Mouse (Mus musculus) stomach, embryonic 16.5 days (tissue): Measurements from ENCODE around the gene Ccdc122. TPM values are rescaled to one million over a fixed set of nuclear protein-coding genes. Genes with fewer than 3 reads are reported as not detected.
"Not testable (repeated sequence)": the region's sequence is repeated elsewhere in the genome, so short reads cannot be mapped to it uniquely, and the experiment has no call there.

Source experiments
- ATAC-seq: fragments of 200-750 bp; cut with Nextera tagmentation; 2 replicates; pipeline ENCODE4 v1.8.0; 2017; ENCODE audit warnings: moderate number of reproducible peaks, moderate TSS enrichment; ENCODE audit not compliant: insufficient read depth, low FRiP score
- H3K27ac ChIP-seq: fragments of 300-500 bp; sonication (generic); 2 replicates; pipeline ENCODE4 v1.5.1; 2014; ENCODE audit warnings: low read length
- H3K27me3 ChIP-seq: fragments of 300-500 bp; sonication (generic); 2 replicates; pipeline ENCODE4 v1.6.1; 2014; ENCODE audit warnings: low read length, control low read depth, mixed read lengths; ENCODE audit not compliant: control insufficient read depth, insufficient read depth
- H3K36me3 ChIP-seq: fragments of 300-500 bp; sonication (generic); 2 replicates; pipeline ENCODE4 v1.6.1; 2014; ENCODE audit warnings: low read length; ENCODE audit not compliant: control insufficient read depth, insufficient read depth
- H3K4me1 ChIP-seq: fragments of 300-500 bp; sonication (generic); 2 replicates; pipeline ENCODE4 v1.6.1; 2014; ENCODE audit warnings: low read length, control low read depth, mixed read lengths; ENCODE audit not compliant: control insufficient read depth, insufficient read depth
- H3K4me2 ChIP-seq: fragments of 300-500 bp; sonication (generic); 2 replicates; pipeline ENCODE4 v1.6.1; 2014; ENCODE audit warnings: low read depth, low read length, mixed read lengths
- H3K4me3 ChIP-seq: fragments of 300-500 bp; sonication (generic); replicated peaks from 2 replicates; pipeline ENCODE4 v1.5.1; 2014; ENCODE audit warnings: mild to moderate bottlenecking, low read length
- H3K9ac ChIP-seq: fragments of 300-500 bp; sonication (generic); 2 replicates; pipeline ENCODE4 v1.6.1; 2014; ENCODE audit warnings: low read length
- H3K9me3 ChIP-seq: fragments of 300-500 bp; sonication (generic); replicated peaks from 2 replicates; pipeline ENCODE4 v1.6.1; 2016; ENCODE audit warnings: low read length, control low read depth; ENCODE audit not compliant: control insufficient read depth
- WGBS: fragments of 180-500 bp; shearing (Covaris S2); extraction: QIAGEN DNeasy Blood & Tissue Kit; methylation state at CpG from one replicate; pipeline ENCODE4 v1.1.7; 2014; 5-methylcytosine and 5-hydroxymethylcytosine counted together
- polyA plus RNA-seq: library from polyadenylated mRNA; unstranded; fragments of >200 nt; fragmentation: Nextera tagmentation; extraction: Ambion mirVana; gene quantifications from 2 replicates; pipeline ENCODE4 v1.2.1, GENCODE M21; 2015

The Ccdc122 gene
- 3.9 and 5.2 TPM in 2 replicates for polyA plus RNA-seq

DNA sequence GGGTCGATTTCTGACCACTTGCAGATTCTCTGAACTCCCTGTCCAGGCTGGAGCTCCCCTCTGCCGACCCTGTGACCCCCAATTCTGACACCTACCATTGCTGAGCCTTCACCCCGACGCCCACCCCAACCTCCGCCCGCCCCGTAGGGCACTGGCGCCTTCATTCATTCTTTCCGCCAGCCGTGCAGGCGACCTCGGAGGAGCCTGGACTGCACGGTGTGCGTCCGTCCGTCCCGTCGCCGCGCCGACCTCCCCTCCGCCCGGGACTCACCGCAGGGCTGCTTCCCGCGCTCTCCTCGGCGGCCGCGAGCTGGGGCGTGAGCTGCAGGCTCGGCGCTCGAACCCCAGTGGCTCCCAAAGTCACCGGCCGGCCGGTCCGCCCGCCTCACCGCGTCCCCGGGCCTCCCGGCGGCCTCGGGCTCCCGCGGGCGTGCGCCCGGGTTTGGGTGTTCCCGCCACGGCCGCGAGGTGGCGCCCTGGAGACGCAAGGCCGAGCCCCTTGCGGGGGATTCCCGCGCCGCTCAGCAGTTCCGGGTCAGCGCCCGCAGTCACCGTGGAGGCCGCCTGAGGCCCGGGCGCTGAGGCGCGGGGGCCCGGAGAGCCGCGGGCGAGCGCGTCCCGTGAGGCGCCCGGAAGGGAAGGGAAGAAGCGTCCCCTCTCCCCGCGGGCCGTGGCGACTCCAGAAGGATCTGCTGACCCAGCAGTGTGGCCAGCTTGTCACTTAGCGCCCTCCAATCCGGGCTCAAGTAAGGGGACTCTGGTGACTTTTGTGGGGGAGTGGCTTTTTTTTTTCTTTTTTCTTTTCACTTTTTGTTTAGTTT is at the start of gene Ccdc122, which contains the start of gene Lacc1:
TSS of gene Ccdc122 (plus strand) at position 547 of the 821 bp plus-strand sequence.
TSS of gene Lacc1 (minus strand) at position 679 of the 821 bp plus-strand sequence.
- Histone ChIP-seq H3K4me2 (peak within 1 kb of the TSS; percentile 86), H3K27ac (peak within 1 kb of the TSS; percentile 76; the same call in 1 of the 2 replicates), H3K27me3 (no peaks in the 10 kb centered on the region), H3K9ac (peak within 1 kb of the TSS; percentile 88), H3K9me3 (no peaks in the 10 kb centered on the region), H3K4me1 (peaks cover 7% of the 10 kb centered on the region; the same call in 1 of the 2 replicates), H3K4me3 (peak within 1 kb of the TSS; percentile 63), H3K36me3 (no peaks in the 10 kb centered on the region)
- peak; percentile 79 for ATAC-seq
- WGBS = under 1% methylated on average over 86 of the region's 86 CpGs

DNA sequence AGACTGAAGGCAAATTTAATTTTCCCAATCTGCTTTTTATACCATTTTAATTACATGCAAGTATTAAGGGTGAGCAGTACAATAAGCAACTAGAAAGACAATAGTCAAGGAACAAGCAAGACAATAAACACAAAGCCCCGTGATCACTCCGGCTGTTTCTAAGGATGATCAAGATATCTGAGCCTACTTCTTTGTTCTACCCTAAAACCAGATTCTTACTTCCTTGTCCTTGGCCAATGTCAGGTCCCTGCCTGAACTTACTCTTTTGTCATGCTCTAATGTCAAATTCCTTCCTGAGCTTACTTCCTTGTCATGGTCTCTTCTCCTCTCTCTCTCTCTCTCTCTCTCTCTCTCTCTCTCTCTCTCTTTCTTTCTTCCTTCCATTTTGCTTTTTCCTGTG is 46.2 kb upstream of the Ccdc122 start:
- not testable (repeated sequence) for H3K27me3 ChIP-seq, H3K36me3 ChIP-seq, H3K4me2 ChIP-seq, H3K4me3 ChIP-seq, H3K27ac ChIP-seq, H3K9ac ChIP-seq, H3K4me1 ChIP-seq, ATAC-seq, H3K9me3 ChIP-seq
- WGBS = 74% methylated on average over 2 of the region's 2 CpGs

DNA sequence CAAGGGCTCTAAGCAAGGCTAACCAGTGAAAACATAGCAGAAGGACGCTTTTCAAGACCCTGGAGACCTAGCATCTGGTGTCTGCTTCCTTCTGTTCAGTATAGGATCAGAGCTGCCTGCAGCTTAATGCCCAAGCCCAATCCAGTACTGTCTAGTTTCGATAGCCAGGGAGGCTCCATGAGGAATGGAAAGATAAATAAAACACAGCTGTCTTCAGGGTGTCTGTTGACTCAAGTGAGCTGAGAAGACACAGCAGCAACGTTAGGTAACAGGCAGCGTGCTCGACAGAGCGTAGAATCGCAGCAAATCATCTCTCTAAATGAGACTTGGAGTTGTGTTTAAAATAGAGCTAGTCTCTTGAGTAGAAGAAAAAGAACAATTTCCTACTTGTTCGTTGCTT is 31.8 kb upstream of the Ccdc122 start:
- no peaks in the 10 kb centered on the region for H3K27me3 ChIP-seq
- no peaks in the 10 kb centered on the region for H3K9me3 ChIP-seq
- no peak overlapping the region for H3K4me2 ChIP-seq
- H3K27ac ChIP-seq = peak overlapping the region; percentile 56; the same call in 1 of the 2 replicates
- no peak overlapping the region for H3K9ac ChIP-seq
- peak; percentile 50; the same call in 1 of the 2 replicates for ATAC-seq
- no peak overlapping the region for H3K4me3 ChIP-seq
- peaks cover 10% of the 10 kb centered on the region; the same call in 1 of the 2 replicates for H3K4me1 ChIP-seq
- 36% methylated on average over 8 of the region's 8 CpGs for WGBS
- no peaks in the 10 kb centered on the region for H3K36me3 ChIP-seq

DNA sequence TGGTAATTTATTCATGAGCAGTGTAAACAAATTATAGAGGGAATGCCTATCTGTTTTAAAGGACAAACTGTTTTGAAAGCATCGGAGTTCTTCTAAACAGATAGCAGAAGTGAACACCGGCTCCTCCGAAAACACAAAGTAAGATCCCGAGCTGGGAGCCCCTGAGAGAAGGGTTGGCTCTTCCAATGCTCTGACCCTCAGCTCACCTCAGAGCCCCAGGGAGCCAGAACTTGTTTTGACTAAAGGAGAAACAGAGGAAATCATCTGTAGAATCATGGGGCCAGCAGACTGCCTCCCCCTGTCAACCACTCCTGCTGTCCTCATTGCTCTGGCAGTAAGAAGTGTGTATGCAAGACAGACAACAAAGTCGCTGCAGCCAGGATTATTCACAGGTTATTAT is 31.0 kb upstream of the Ccdc122 start:
- H3K27ac ChIP-seq = no peak overlapping the region
- H3K4me2 ChIP-seq = no peak overlapping the region

DNA sequence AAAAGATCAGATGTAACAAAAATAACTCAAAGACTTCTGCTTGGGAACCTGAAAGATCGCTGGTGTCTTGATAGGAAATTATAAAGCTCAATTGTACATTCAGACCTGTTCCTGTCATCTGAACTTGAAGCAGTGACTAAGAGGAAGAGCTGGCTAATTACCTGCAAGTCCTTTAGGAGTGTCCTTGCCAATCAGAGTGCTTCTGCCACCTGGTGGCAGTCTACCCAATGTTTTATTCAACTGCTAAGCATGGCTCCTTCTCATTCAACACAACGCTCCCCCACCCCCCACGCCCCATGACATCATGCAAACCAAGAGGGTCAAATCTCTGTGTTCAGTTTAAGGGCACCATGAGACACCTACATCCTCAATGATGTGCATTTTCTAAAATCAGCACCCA is 28.3 kb upstream of the Ccdc122 start:
- Histone ChIP-seq H3K9ac (no peak overlapping the region), H3K4me2 (no peak overlapping the region), H3K27ac (no peak overlapping the region), H3K36me3 (no peaks in the 10 kb centered on the region), H3K9me3 (no peaks in the 10 kb centered on the region), H3K4me3 (no peak overlapping the region), H3K4me1 (peaks cover 10% of the 10 kb centered on the region; the same call in 1 of the 2 replicates), H3K27me3 (no peaks in the 10 kb centered on the region)
- ATAC-seq = peak; percentile 58; the same call in 1 of the 2 replicates
- WGBS = 16% methylated on average over 3 of the region's 3 CpGs

More for the DNA sequence above, 31.0 kb upstream of the Ccdc122 start:
- Histone ChIP-seq H3K4me3 (no peak overlapping the region), H3K27me3 (no peaks in the 10 kb centered on the region), H3K36me3 (no peaks in the 10 kb centered on the region), H3K9me3 (no peaks in the 10 kb centered on the region), H3K4me1 (peaks cover 10% of the 10 kb centered on the region; the same call in 1 of the 2 replicates), H3K9ac (no peak overlapping the region)
- no peak for ATAC-seq
- WGBS = 58% methylated on average over 5 of the region's 5 CpGs

DNA sequence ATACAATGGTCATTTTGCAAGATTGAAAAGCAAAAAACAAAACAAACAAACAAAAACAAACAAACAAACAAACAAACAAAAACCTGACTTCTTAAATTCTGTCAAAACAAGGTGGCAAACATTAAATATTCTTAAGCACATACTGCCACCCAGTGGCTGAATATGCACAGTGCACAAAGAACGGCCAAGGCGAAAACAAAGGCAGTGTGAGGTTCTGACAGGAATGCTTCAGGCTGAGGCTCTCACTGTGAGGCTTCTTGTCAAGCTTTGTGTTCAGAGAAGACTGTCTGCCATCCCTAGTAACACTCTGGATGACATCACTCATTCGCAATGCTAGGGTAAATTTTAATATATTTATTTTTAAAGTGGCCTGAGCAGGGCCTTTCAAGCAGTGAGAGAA is 24.8 kb upstream of the Ccdc122 start:
- Histone ChIP-seq H3K4me3 (no peak overlapping the region), H3K9me3 (no peaks in the 10 kb centered on the region), H3K27me3 (no peaks in the 10 kb centered on the region), H3K27ac (no peak overlapping the region), H3K36me3 (no peaks in the 10 kb centered on the region), H3K4me1 (no peaks in the 10 kb centered on the region; the same call in 1 of the 2 replicates), H3K9ac (no peak overlapping the region), H3K4me2 (no peak overlapping the region)
- ATAC-seq = no peak
- WGBS = 6% methylated on average over 3 of the region's 3 CpGs

DNA sequence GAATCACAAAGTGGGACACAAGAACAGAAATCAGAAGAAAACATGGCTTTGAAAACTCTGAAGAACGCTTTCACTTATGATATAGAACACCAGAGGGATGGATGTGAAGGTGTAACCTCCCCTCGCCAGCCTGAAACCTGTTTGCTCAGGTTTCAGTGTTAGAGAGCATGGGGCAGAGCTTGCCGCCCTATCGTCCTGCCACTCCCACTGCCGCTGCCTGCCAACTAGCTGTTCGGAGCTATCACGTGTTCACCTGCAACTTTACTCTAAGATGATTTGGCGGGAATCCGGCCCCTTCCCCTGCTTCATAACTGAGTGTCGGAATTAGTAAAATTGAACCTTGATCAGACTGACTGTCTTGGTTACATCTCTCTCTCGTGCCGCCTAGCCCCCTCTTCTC is 19.8 kb upstream of the Ccdc122 start:
- H3K36me3 ChIP-seq, H3K9me3 ChIP-seq, H3K27me3 ChIP-seq, H3K27ac ChIP-seq, H3K9ac ChIP-seq, H3K4me3 ChIP-seq, H3K4me1 ChIP-seq: not testable (repeated sequence)
- peak; percentile 60; the same call in 1 of the 2 replicates for ATAC-seq
- WGBS = 37% methylated on average over 12 of the region's 12 CpGs
- H3K4me2 ChIP-seq = peak overlapping the region; percentile 30

DNA sequence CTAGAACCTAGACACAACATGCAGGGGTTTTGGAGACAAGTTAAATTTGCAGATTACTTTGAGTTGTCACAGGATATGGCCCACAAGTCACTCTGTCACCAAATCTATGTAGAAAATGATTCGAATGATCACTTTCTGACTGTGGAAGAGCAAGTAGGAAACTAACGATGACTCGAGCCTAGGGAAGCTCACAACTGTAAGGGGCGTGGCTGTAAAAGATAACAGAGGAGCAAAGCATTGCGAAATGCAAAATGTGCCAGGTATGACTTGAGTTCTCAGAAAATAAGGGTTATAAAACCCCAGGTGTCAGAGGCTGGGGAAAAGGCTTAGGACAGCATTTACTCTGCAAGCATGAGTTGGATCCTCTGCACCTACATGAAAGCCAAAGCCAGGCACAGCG is 19.4 kb upstream of the Ccdc122 start:
- H3K9me3 ChIP-seq = no peaks in the 10 kb centered on the region
- no peak overlapping the region for H3K4me3 ChIP-seq
- no peak overlapping the region for H3K9ac ChIP-seq
- no peaks in the 10 kb centered on the region; the same call in 1 of the 2 replicates for H3K4me1 ChIP-seq
- no peaks in the 10 kb centered on the region for H3K36me3 ChIP-seq
- no peaks in the 10 kb centered on the region for H3K27me3 ChIP-seq
- 62% methylated on average over 6 of the region's 6 CpGs for WGBS
- no peak overlapping the region for H3K27ac ChIP-seq
- H3K4me2 ChIP-seq = peak overlapping the region; percentile 30
- 0 out of 2 replicates have a peak, but pooled peaks have one; percentile 47 for ATAC-seq

DNA sequence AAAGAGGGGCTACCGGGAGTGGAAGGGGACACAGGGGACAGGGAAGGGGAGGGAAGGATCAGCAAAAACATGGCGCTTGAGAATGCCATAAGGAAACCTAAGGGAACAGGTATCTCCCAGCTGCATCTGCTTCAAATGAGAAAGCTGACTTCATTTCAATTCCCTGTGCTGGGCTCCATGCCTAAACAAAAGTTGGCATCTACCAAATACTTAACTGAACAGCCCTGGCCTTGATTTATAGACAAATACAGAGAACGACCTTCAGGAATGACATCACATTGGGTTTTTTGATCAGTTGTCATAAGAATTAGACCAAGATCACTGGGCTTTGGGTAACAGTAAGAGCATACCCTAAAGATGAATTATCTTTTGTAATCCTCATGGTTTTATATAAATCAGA is 12.1 kb upstream of the Ccdc122 start:
- Histone ChIP-seq H3K4me3 (no peak overlapping the region), H3K9me3 (no peaks in the 10 kb centered on the region), H3K9ac (no peak overlapping the region), H3K27me3 (no peaks in the 10 kb centered on the region), H3K4me2 (no peak overlapping the region), H3K36me3 (no peaks in the 10 kb centered on the region), H3K27ac (no peak overlapping the region), H3K4me1 (no peaks in the 10 kb centered on the region)
- ATAC-seq = no peak
- WGBS = 78% methylated on average over 3 of the region's 3 CpGs
